ENCODE assay signal across 8 mouse cellular contexts in the genomic region with DNA sequence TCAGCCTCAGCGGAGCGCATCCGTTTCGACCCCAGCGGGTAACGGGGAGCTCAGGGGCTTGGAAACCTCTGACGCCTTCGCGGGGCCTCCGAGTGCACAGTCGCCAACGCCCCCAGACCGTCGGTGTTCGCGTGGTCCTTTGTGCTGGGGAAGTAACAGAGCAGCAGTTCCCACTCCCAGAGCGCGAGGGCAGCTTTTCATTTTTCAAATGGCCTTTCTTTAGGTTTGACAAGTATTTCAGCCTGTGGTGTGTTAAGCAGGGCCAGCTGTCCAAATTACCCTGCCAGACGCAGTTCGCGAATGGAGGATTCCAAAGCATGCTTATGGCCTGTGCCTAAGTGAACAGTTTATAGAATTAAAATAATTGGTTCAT. TPM values are rescaled to one million over a fixed set of nuclear protein-coding genes. Genes with fewer than 3 reads are reported as not detected.
A peak's percentile ranks its signal among the peaks of the same experiment; 100 is the strongest.
DNase-seq lines count a peak whose midpoint lies in the region; ATAC-seq lines count a peak whose summit lies in the region.

No protein-coding gene starts in this region.

- H3K9ac ChIP-seq in heart, embryonic 15.5 days = peak overlapping the region; percentile 72
- peak overlapping the region; percentile 91 for H3K9ac ChIP-seq in forebrain, embryonic 16.5 days (replicated peaks; ENCODE audit: low read depth, low read length)

- peak overlapping the region; percentile 97 for H3K4me3 ChIP-seq in heart, embryonic 15.5 days
- peak overlapping the region; percentile 93 for H3K4me3 ChIP-seq in forebrain, embryonic 16.5 days (replicated peaks; ENCODE audit: low read length)

- ATAC-seq in heart, embryonic 15.5 days (replicated peaks; ENCODE audit: insufficient number of reproducible peaks, insufficient read depth, low FRiP score, low read depth) = peak; percentile 78
- ATAC-seq in forebrain, embryonic 16.5 days = peak; percentile 88
- peak; percentile 56 for ATAC-seq in megakaryocyte progenitor cell, adult 5-6 weeks (replicated peaks; ENCODE audit: poor library complexity)

- H3K36me3 ChIP-seq in heart, embryonic 15.5 days = no peaks in the 10 kb centered on the region
- no peaks in the 10 kb centered on the region for H3K36me3 ChIP-seq in forebrain, embryonic 16.5 days (ENCODE audit: control insufficient read depth, insufficient read depth)

- no peaks in the 10 kb centered on the region for H3K27me3 ChIP-seq in heart, embryonic 15.5 days
- H3K27me3 ChIP-seq in forebrain, embryonic 16.5 days (replicated peaks; ENCODE audit: control insufficient read depth, insufficient read depth, low read length) = no peaks in the 10 kb centered on the region

- DNase-seq in heart, postnatal 25 days (ENCODE audit: low spot score) = no peak
- DNase-seq in MEL-GATA-1-ER (ENCODE audit: extremely low read depth, low read depth) = peak; percentile 52
- DNase-seq in spleen, postnatal 36 days (ENCODE audit: low spot score in 2 of 2) = no peak
- DNase-seq in left cerebral cortex, adult 11 months (ENCODE audit: low spot score) = no peak
- DNase-seq in thymus, postnatal 10 days (ENCODE audit: low spot score in 2 of 2) = no peak

- H3K27ac ChIP-seq in heart, embryonic 15.5 days = peak overlapping the region; percentile 99
- H3K27ac ChIP-seq in forebrain, embryonic 16.5 days (ENCODE audit: low read length) = peak overlapping the region; percentile 92

- H3K9me3 ChIP-seq in heart, embryonic 15.5 days (replicated peaks) = no peaks in the 10 kb centered on the region
- H3K9me3 ChIP-seq in forebrain, embryonic 16.5 days (ENCODE audit: control insufficient read depth, low read length) = no peaks in the 10 kb centered on the region

- H3K4me1 ChIP-seq in heart, embryonic 15.5 days (replicated peaks) = peaks cover 24% of the 10 kb centered on the region
- H3K4me1 ChIP-seq in forebrain, embryonic 16.5 days (replicated peaks; ENCODE audit: control insufficient read depth, insufficient read depth, low read length) = peaks cover 16% of the 10 kb centered on the region

- under 1% methylated on average over 21 of the region's 21 CpGs for WGBS in heart, embryonic 15.5 days
- WGBS in forebrain, embryonic 16.5 days = 0% methylated on average over 21 of the region's 21 CpGs

- intact Hi-C loops in heart, postnatal 25 days (cut with DNase I) = loop anchor here (5.0 kb wide), 6 partner anchors 56 to 261 kb away; no protein-coding TSS in a partner anchor

- H3K4me2 ChIP-seq in heart, embryonic 15.5 days = peak overlapping the region; percentile 69
- peak overlapping the region; percentile 57 for H3K4me2 ChIP-seq in forebrain, embryonic 16.5 days (ENCODE audit: low read length)

RNA-seq across cellular contexts. Expression of a gene that starts 0.4 kb away (rescaled TPM):
- polyA plus RNA-seq in heart, embryonic 15.5 days (2015; fragmentation: Nextera tagmentation; extraction: Ambion mirVana) = 112 and 128 TPM in 2 replicates
- total RNA-seq in heart, postnatal 25 days (2021) = 10 to 100 TPM; 48.1 to 56.8 TPM
- 145 and 155 TPM in 2 replicates for polyA plus RNA-seq in forebrain, embryonic 16.5 days (2015; fragmentation: Nextera tagmentation; extraction: Ambion mirVana)
- total RNA-seq in megakaryocyte progenitor cell, adult 5-6 weeks (2015) = 215 and 244 TPM in 2 replicates
- 84.2 and 95.6 TPM in 2 replicates for total RNA-seq in megakaryocyte progenitor cell, adult 5-6 weeks (2017)

RNA-seq across cellular contexts. Expression of a gene that starts 53.7 kb away (rescaled TPM):
- polyA plus RNA-seq in heart, embryonic 15.5 days (2015; fragmentation: Nextera tagmentation; extraction: Ambion mirVana) = 35.6 and 38.9 TPM in 2 replicates
- 1 to 10 TPM; 7.3 to 8.6 TPM for total RNA-seq in heart, postnatal 25 days (2021)
- 57.9 and 65.5 TPM in 2 replicates for polyA plus RNA-seq in forebrain, embryonic 16.5 days (2015; fragmentation: Nextera tagmentation; extraction: Ambion mirVana)
- total RNA-seq in megakaryocyte progenitor cell, adult 5-6 weeks (2015) = 79.2 and 85.6 TPM in 2 replicates
- 111 and 153 TPM in 2 replicates for total RNA-seq in megakaryocyte progenitor cell, adult 5-6 weeks (2017)

Comparison
In these comparisons a context has a peak if more than half of its experiments do, and no peak if none do; other contexts are left out.
1. RNA of a gene that starts 53.7 kb away (total RNA-seq): 79.2 to 153 TPM in megakaryocyte progenitor cell, adult 5-6 weeks; 7.3 to 8.6 TPM in heart, postnatal 25 days; every median in the first group is over 4 times any median in the second.
2. Peak in every context shown above with its lines, with median percentiles within 50 percentile points of each other: ATAC-seq.